Mouse (Mus musculus) bone marrow, adult 2 months (tissue): ENCODE measurements around the gene Ugt2b34. TPM values are rescaled to one million over a fixed set of nuclear protein-coding genes. Genes with fewer than 3 reads are reported as not detected.
"Not testable (repeated sequence)": the region's sequence is repeated elsewhere in the genome, so short reads cannot be mapped to it uniquely, and the experiment has no call there.

ENCODE experiments used
- H3K27ac ChIP-seq: fragments of 200-500 bp; 2 replicates; pipeline ENCODE4 v1.5.1; 2012; ENCODE audit warnings: low read depth, mild to moderate bottlenecking, control low read depth, inconsistent platforms, low read length; ENCODE audit not compliant: control insufficient read depth, poor library complexity, insufficient read depth
- H3K4me1 ChIP-seq: fragments of 200-500 bp; 2 replicates; pipeline ENCODE4 v1.6.1; 2011; ENCODE audit warnings: low read length; ENCODE audit not compliant: control insufficient read depth, insufficient read depth
- H3K4me3 ChIP-seq: fragments of 200-500 bp; replicated peaks from 2 replicates; pipeline ENCODE3; 2011; ENCODE audit warnings: mild to moderate bottlenecking, low read depth, low read length, control low read depth; ENCODE audit not compliant: control insufficient read depth
- CTCF ChIP-seq: fragments of 200-500 bp; IDR thresholded peaks from 2 replicates; pipeline ENCODE4 v1.5.1; 2011; ENCODE audit warnings: low read length, control low read depth; ENCODE audit not compliant: control insufficient read depth, insufficient read depth
- POLR2A ChIP-seq: fragments of 200-500 bp; IDR thresholded peaks from 2 replicates; pipeline ENCODE4 v1.6.1; 2011; ENCODE audit warnings: low read depth, mild to moderate bottlenecking, control low read depth, low read length, borderline replicate concordance; ENCODE audit not compliant: control insufficient read depth
- WGBS: fragments of 180-500 bp; shearing (Covaris S2); methylation state at CpG from one replicate; pipeline ENCODE4 v1.1.7; 2018; 5-methylcytosine and 5-hydroxymethylcytosine counted together
- polyA plus RNA-seq: library from polyadenylated mRNA; stranded (reverse); fragments of >200 nt; gene quantifications from 2 replicates; pipeline ENCODE4 v1.2.4, GENCODE M21; 2011; ENCODE audit warnings: low replicate concordance; ENCODE audit not compliant: missing spikeins, insufficient read depth, insufficient read length

Ugt2b34 gene
- polyA plus RNA-seq, 1 experiment = 1.4 TPM

- no peak for TF ChIP-seq CTCF
- TF ChIP-seq POLR2A = no peak
- no peaks in the 10 kb centered on the region for H3K4me1 ChIP-seq
- H3K27ac ChIP-seq = no peak overlapping the region
- WGBS = 76% methylated on average over 1 of the region's 1 CpGs
- H3K4me3 ChIP-seq = no peak overlapping the region
These were observed 19.7 kb downstream of the Ugt2b34 start for GRCm38 (mm10) chr5:86887081-86887480.

- no peak overlapping the region for H3K4me3 ChIP-seq
- no peak for TF ChIP-seq CTCF
- TF ChIP-seq POLR2A = no peak
- H3K4me1 ChIP-seq = no peaks in the 10 kb centered on the region
- 39% methylated on average over 3 of the region's 3 CpGs for WGBS
- H3K27ac ChIP-seq = no peak overlapping the region
These were observed 20.1 kb downstream of the Ugt2b34 start for GRCm38 (mm10) chr5:86886620-86887019.

- TF ChIP-seq POLR2A (no peak), CTCF (no peak)
- H3K4me1 ChIP-seq = no peaks in the 10 kb centered on the region
- WGBS = 26% methylated on average over 1 of the region's 1 CpGs
- no peak overlapping the region for H3K27ac ChIP-seq
- no peak overlapping the region for H3K4me3 ChIP-seq
These were observed 34.9 kb downstream of the Ugt2b34 start for GRCm38 (mm10) chr5:86871877-86872276.

- no peak for TF ChIP-seq CTCF
- no peak for TF ChIP-seq POLR2A
- Histone ChIP-seq H3K4me3 (no peak overlapping the region), H3K4me1 (no peaks in the 10 kb centered on the region), H3K27ac (no peak overlapping the region)
- 46% methylated on average over 3 of the region's 3 CpGs for WGBS
These were observed 48.4 kb downstream of the Ugt2b34 start for GRCm38 (mm10) chr5:86858336-86858735.

GRCm38 (mm10) chr5:86857682-86858081, 49.1 kb downstream of the Ugt2b34 start:
- Histone ChIP-seq H3K4me3 (no peak overlapping the region), H3K4me1 (no peaks in the 10 kb centered on the region), H3K27ac (no peak overlapping the region)
- 35% methylated on average over 1 of the region's 1 CpGs for WGBS
- TF ChIP-seq POLR2A (no peak), CTCF (no peak)

- 85% methylated on average over 13 of the region's 13 CpGs for WGBS
- not testable (repeated sequence) for H3K4me3 ChIP-seq, H3K27ac ChIP-seq, H3K4me1 ChIP-seq
These were observed 50.2 kb downstream of the Ugt2b34 start for GRCm38 (mm10) chr5:86856505-86856904.

GRCm38 (mm10) chr5:86851658-86852057, 55.1 kb downstream of the Ugt2b34 start:
- TF ChIP-seq POLR2A (no peak), CTCF (no peak)
- 73% methylated on average over 5 of the region's 5 CpGs for WGBS
- Histone ChIP-seq H3K4me3 (no peak overlapping the region), H3K27ac (no peak overlapping the region), H3K4me1 (no peaks in the 10 kb centered on the region)

- H3K4me3 ChIP-seq = no peak overlapping the region
- H3K4me1 ChIP-seq = no peaks in the 10 kb centered on the region
- TF ChIP-seq CTCF (no peak), POLR2A (no peak)
- no peak overlapping the region for H3K27ac ChIP-seq
These were observed 56.6 kb downstream of the Ugt2b34 start for GRCm38 (mm10) chr5:86850104-86850503.

- H3K4me3 ChIP-seq, H3K27ac ChIP-seq, H3K4me1 ChIP-seq: not testable (repeated sequence)
These were observed 65.5 kb downstream of the Ugt2b34 start for GRCm38 (mm10) chr5:86841261-86841660.

- no peak overlapping the region for H3K4me3 ChIP-seq
- no peak overlapping the region for H3K27ac ChIP-seq
- TF ChIP-seq POLR2A (no peak), CTCF (no peak)
- H3K4me1 ChIP-seq = no peaks in the 10 kb centered on the region; the same call in 1 of the 2 replicates
- 53% methylated on average over 2 of the region's 2 CpGs for WGBS
These were observed 66.5 kb downstream of the Ugt2b34 start for GRCm38 (mm10) chr5:86840207-86840606.

Other genes with a start within 250 kb of the Ugt2b34 start
- not detected in 2 replicates for gene Tmprss11b, start 230.6 kb downstream of the Ugt2b34 start, polyA plus RNA-seq
- gene Tmprss11e, start 161.1 kb downstream of the Ugt2b34 start, polyA plus RNA-seq = not detected in 2 replicates
- 51.2 and 92.2 TPM in 2 replicates for gene Ythdc1, start 102.7 kb downstream of the Ugt2b34 start, polyA plus RNA-seq
- gene Ugt2b1, start 19.6 kb upstream of the Ugt2b34 start, polyA plus RNA-seq = 1.4 TPM in 1 of 2 replicates, not detected in the other
- gene Ugt2b35, start 93.9 kb upstream of the Ugt2b34 start, polyA plus RNA-seq = 0.75 TPM in 1 of 2 replicates, not detected in the other
- gene Ugt2b36, start 185.6 kb upstream of the Ugt2b34 start, polyA plus RNA-seq = 1.0 TPM in 1 of 2 replicates, not detected in the other
- 1.0 and 3.0 TPM in 2 replicates for gene Ugt2b5, start 233.4 kb upstream of the Ugt2b34 start, polyA plus RNA-seq